Mouse (Mus musculus): ENCODE measurements at regions not wholly inside any gene's neighbourhood (a gene's known extent, or its start where the extent isn't known, plus 50 kb on each side); places are given as distances from the start of the nearest gene placed in this dataset.

GRCm38 (mm10) chr10:95083341-95084148 lies 138.9 kb upstream of the Plxnc1 start:
- no peak overlapping the region for H3K27ac ChIP-seq
- no peak overlapping the region for H3K9ac ChIP-seq (ENCODE audit: low read depth, low read length)
- intact Hi-C loops (cut with DNase I), result no loop called here
- peaks cover 2% of the 10 kb centered on the region for H3K4me1 ChIP-seq (ENCODE audit: control insufficient read depth, insufficient read depth, low read length)
- H3K27me3 ChIP-seq (ENCODE audit: control insufficient read depth, insufficient read depth, low read length), result no peaks in the 10 kb centered on the region
- H3K4me3 ChIP-seq, result no peak overlapping the region
- no peak for DNase-seq
- 60% methylated on average over 14 of the region's 14 CpGs for WGBS
- H3K36me3 ChIP-seq (ENCODE audit: control insufficient read depth, insufficient read depth, low read length), result no peaks in the 10 kb centered on the region
- no peaks in the 10 kb centered on the region for H3K79me2 ChIP-seq (replicated peaks; ENCODE audit: control insufficient read depth, insufficient read depth, low read length)
- TF ChIP-seq POLR2A (IDR thresholded peaks at IDR 0.05; ENCODE audit: insufficient read depth, low read depth, low read length) (no peak), CTCF (IDR thresholded peaks at IDR 0.05) (no peak), EP300 (IDR thresholded peaks at IDR 0.05; ENCODE audit: insufficient read depth, low read depth, low read length) (no peak)

- TF ChIP-seq EP300 (IDR thresholded peaks at IDR 0.05; ENCODE audit: insufficient read depth, low read depth, low read length) (no peak), CTCF (IDR thresholded peaks at IDR 0.05) (no peak), POLR2A (IDR thresholded peaks at IDR 0.05; ENCODE audit: insufficient read depth, low read depth, low read length) (no peak)
- H3K9ac ChIP-seq (ENCODE audit: low read depth, low read length), result no peak overlapping the region
- H3K36me3 ChIP-seq (ENCODE audit: control insufficient read depth, insufficient read depth, low read length), result no peaks in the 10 kb centered on the region
- intact Hi-C loops (cut with DNase I), result no loop called here
- H3K27me3 ChIP-seq (ENCODE audit: control insufficient read depth, insufficient read depth, low read length), result no peaks in the 10 kb centered on the region
- no peak for DNase-seq
- no peak overlapping the region for H3K27ac ChIP-seq
- no peaks in the 10 kb centered on the region for H3K4me1 ChIP-seq (ENCODE audit: control insufficient read depth, insufficient read depth, low read length)
- WGBS, result 93% methylated on average over 5 of the region's 5 CpGs
- no peak overlapping the region for H3K4me3 ChIP-seq
- H3K79me2 ChIP-seq (replicated peaks; ENCODE audit: control insufficient read depth, insufficient read depth, low read length), result no peaks in the 10 kb centered on the region
These were observed 138.0 kb upstream of the Plxnc1 start for GRCm38 (mm10) chr10:95082634-95083033.

GRCm38 (mm10) chr10:95079979-95080378 lies 135.3 kb upstream of the Plxnc1 start:
- Histone ChIP-seq H3K36me3 (ENCODE audit: control insufficient read depth, insufficient read depth, low read length) (no peaks in the 10 kb centered on the region), H3K79me2 (replicated peaks; ENCODE audit: control insufficient read depth, insufficient read depth, low read length) (no peaks in the 10 kb centered on the region), H3K27ac (no peak overlapping the region), H3K4me3 (no peak overlapping the region), H3K9ac (ENCODE audit: low read depth, low read length) (no peak overlapping the region), H3K4me1 (ENCODE audit: control insufficient read depth, insufficient read depth, low read length) (no peaks in the 10 kb centered on the region), H3K27me3 (ENCODE audit: control insufficient read depth, insufficient read depth, low read length) (no peaks in the 10 kb centered on the region)
- WGBS, result 77% methylated on average over 5 of the region's 5 CpGs
- no peak for TF ChIP-seq POLR2A (IDR thresholded peaks at IDR 0.05; ENCODE audit: insufficient read depth, low read depth, low read length)
- TF ChIP-seq CTCF (IDR thresholded peaks at IDR 0.05), result no peak
- TF ChIP-seq EP300 (IDR thresholded peaks at IDR 0.05; ENCODE audit: insufficient read depth, low read depth, low read length), result no peak
- intact Hi-C loops (cut with DNase I), result no loop called here
- no peak for DNase-seq

GRCm38 (mm10) chr10:95076421-95076820 lies 131.8 kb upstream of the Plxnc1 start:
- no peaks in the 10 kb centered on the region for H3K79me2 ChIP-seq (replicated peaks; ENCODE audit: control insufficient read depth, insufficient read depth, low read length)
- intact Hi-C loops (cut with DNase I), result no loop called here
- no peak overlapping the region for H3K4me3 ChIP-seq
- no peaks in the 10 kb centered on the region for H3K4me1 ChIP-seq (ENCODE audit: control insufficient read depth, insufficient read depth, low read length)
- no peak overlapping the region for H3K27ac ChIP-seq
- no peak overlapping the region for H3K9ac ChIP-seq (ENCODE audit: low read depth, low read length)
- no peak for DNase-seq
- no peaks in the 10 kb centered on the region for H3K27me3 ChIP-seq (ENCODE audit: control insufficient read depth, insufficient read depth, low read length)
- no peaks in the 10 kb centered on the region for H3K36me3 ChIP-seq (ENCODE audit: control insufficient read depth, insufficient read depth, low read length)
- no peak for TF ChIP-seq CTCF (IDR thresholded peaks at IDR 0.05)
- TF ChIP-seq EP300 (IDR thresholded peaks at IDR 0.05; ENCODE audit: insufficient read depth, low read depth, low read length), result no peak
- TF ChIP-seq POLR2A (IDR thresholded peaks at IDR 0.05; ENCODE audit: insufficient read depth, low read depth, low read length), result no peak
- 61% methylated on average over 5 of the region's 5 CpGs for WGBS

GRCm38 (mm10) chr10:95075897-95076296 lies 131.3 kb upstream of the Plxnc1 start:
- no peak overlapping the region for H3K27ac ChIP-seq
- 73% methylated on average over 4 of the region's 4 CpGs for WGBS
- H3K36me3 ChIP-seq (ENCODE audit: control insufficient read depth, insufficient read depth, low read length), result no peaks in the 10 kb centered on the region
- H3K4me3 ChIP-seq, result no peak overlapping the region
- no peak for DNase-seq
- intact Hi-C loops (cut with DNase I), result no loop called here
- TF ChIP-seq EP300 (IDR thresholded peaks at IDR 0.05; ENCODE audit: insufficient read depth, low read depth, low read length) (no peak), POLR2A (IDR thresholded peaks at IDR 0.05; ENCODE audit: insufficient read depth, low read depth, low read length) (no peak), CTCF (IDR thresholded peaks at IDR 0.05) (no peak)
- no peaks in the 10 kb centered on the region for H3K27me3 ChIP-seq (ENCODE audit: control insufficient read depth, insufficient read depth, low read length)
- H3K79me2 ChIP-seq (replicated peaks; ENCODE audit: control insufficient read depth, insufficient read depth, low read length), result no peaks in the 10 kb centered on the region
- H3K4me1 ChIP-seq (ENCODE audit: control insufficient read depth, insufficient read depth, low read length), result no peaks in the 10 kb centered on the region
- no peak overlapping the region for H3K9ac ChIP-seq (ENCODE audit: low read depth, low read length)

- Histone ChIP-seq H3K79me2 (replicated peaks; ENCODE audit: control insufficient read depth, insufficient read depth, low read length) (no peaks in the 10 kb centered on the region), H3K36me3 (ENCODE audit: control insufficient read depth, insufficient read depth, low read length) (no peaks in the 10 kb centered on the region), H3K4me1 (ENCODE audit: control insufficient read depth, insufficient read depth, low read length) (no peaks in the 10 kb centered on the region), H3K9ac (ENCODE audit: low read depth, low read length) (no peak overlapping the region), H3K27ac (no peak overlapping the region), H3K4me3 (no peak overlapping the region), H3K27me3 (ENCODE audit: control insufficient read depth, insufficient read depth, low read length) (no peaks in the 10 kb centered on the region)
- intact Hi-C loops (cut with DNase I), result no loop called here
- 42% methylated on average over 5 of the region's 5 CpGs for WGBS
- no peak for DNase-seq
- no peak for TF ChIP-seq EP300 (IDR thresholded peaks at IDR 0.05; ENCODE audit: insufficient read depth, low read depth, low read length)
- TF ChIP-seq POLR2A (IDR thresholded peaks at IDR 0.05; ENCODE audit: insufficient read depth, low read depth, low read length), result no peak
These were observed 130.4 kb upstream of the Plxnc1 start for GRCm38 (mm10) chr10:95074959-95075590.
